Mouse (Mus musculus) gastrocnemius, postnatal 14 days (tissue): ENCODE data around the gene Rnf224. TPM values are rescaled to one million over a fixed set of nuclear protein-coding genes. Genes with fewer than 3 reads are reported as not detected.
A peak's percentile ranks its signal among the peaks of the same experiment; 100 is the strongest.

Source experiments
- DNase-seq: peaks from one replicate; pipeline ENCODE4 v3.0.0; 2021; ENCODE audit warnings: mixed read lengths
- intact Hi-C: fragments of 180-260 bp; cut with DNase I; formaldehyde crosslinking; loops from one replicate; pipeline ENCODE4 v1.15.1; 2025; ENCODE audit warnings: low total_unique reads
- long read RNA-seq, 2 experiments: library from polyadenylated mRNA; stranded (forward); transcript quantifications; one replicate each; pipeline ENCODE4 v2.0.0; 2021
- total RNA-seq, 2 experiments: library from RNA; stranded (reverse); gene quantifications; 2 replicates each; pipeline ENCODE4 v1.2.3; 2021

Gene Rnf224
- total RNA-seq = not detected
- long read RNA-seq, experiment 1 = 0 reads
- long read RNA-seq, experiment 2 = 0 reads

DNA sequence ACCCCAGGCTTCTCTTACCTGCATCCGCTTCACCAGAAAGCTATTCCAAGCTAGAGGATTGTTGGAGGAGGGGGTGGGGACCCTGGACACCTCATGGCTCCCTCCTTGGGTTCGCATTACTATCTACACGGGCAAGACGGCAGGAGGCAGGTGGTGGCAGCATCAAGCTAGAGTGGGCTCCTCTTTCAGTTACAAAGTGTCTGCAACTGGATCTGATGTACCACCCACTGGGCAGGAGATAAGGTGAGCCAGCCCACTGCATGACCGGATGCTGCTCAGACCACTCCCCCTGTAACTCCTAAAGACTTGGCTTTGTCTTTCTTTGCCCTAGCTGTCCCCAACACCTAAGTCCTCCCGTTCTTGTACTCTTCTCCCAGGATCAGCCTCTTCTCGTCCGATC lies at the start of gene Rnf224:
Gene Rnf224 (minus strand): TSS at position 174 of the 400 bp plus-strand sequence.
- intact Hi-C loops = no loop called here
- no peak for DNase-seq

DNA sequence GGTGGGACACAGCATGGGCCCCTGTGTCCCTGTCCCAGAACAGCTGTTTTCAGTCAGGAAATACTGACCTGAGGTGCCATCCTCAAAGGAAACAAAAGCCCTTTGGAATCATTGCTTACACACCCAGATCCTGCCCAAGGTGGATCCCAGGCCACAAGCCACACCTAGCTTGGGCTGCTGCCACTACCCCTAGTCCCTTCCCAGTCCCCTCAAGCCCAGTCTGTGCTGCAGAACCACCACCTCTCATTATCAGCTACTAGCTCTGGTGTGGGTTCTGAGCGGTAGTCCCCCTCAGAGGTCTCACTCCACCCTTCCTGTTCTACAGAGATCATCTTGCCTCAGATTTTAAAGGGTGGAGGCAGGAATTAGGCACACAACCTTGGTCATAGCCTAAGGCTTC lies 49.7 kb upstream of the Rnf224 start:
- DNase-seq = no peak
- intact Hi-C loops = no loop called here

DNA sequence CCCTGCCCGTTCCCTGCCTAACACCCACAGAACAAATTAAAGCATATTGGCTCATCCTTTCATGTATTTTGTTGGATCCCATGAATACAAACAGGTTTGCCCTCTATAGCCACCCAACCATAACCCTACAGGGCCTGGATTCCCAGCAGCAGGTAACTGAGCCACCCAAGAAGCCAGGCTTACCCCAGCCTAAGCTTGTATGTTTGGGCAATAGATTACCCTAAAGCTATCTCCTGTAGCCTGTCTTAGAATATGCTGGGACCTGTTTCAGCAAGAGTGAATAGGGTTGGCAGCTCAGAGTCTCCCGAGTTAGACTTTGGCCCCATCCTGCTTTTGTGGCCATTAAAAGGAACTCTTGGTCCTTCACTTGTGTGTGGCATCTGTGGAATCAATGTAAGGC lies 49.0 kb upstream of the Rnf224 start:
- no peak for DNase-seq
- intact Hi-C loops = no loop called here

DNA sequence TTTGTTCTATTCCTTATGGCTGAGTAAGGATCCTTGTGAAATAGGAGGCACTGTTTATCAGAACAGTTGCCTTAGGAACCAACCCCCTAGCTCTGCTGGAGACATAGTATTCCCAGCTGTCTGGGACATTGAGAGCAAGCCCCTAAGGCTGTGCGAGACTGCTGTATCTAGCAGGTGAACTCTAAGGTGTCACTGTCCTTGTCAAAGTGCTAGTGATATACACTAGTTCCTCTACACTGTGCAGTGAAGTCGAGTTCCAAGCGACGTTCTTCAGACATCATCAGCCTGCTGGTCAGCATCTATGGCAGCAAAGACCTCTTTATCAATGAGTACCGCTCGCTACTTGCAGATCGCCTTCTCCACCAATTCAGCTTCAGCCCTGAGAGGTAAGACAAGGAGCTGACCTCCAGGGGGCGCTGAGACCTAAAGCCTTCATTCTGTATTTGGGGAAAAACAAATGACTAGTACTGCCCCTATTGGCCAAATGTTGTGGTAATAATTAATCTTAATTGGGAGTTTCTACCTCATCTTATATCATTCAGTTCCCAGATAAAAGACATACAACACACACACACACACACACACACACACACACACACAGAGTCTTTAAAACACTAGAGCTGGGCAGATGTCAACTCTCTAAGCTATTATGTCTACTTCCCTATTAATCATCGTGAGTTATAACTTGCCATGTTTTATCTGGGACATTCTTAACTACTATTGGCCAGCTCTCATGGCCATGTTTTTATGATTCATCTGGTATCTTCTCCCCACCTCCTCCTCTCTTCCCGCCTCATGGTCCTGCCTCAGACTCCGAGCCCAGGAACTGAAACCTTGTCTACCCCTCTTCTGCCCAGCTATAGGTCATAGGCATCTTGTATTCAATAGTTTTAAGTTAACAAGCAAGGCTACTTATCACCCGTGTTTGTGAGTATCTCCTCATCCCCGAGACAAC lies 42.6 kb upstream of the Rnf224 start:
- intact Hi-C loops = no loop called here
- peak; percentile 74 for DNase-seq

DNA sequence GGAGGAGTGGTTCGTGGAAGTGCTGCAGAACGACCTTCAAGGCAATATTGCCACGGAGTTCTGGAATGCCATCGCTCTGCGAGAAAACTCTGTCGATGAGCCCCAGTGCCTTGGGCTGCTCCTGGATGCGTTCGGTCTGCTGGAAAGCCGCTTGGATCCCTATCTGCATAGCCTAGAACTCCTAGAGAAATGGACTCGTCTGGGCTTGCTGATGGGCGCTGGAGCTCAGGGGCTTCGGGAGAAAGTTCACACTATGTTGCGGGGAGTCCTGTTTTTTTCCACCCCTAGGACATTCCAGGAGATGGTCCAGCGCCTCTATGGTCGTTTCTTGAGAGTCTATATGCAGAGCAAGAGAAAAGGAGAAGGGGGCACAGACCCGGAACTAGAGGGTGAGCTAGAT lies 36.4 kb upstream of the Rnf224 start:
- DNase-seq = no peak
- intact Hi-C loops = no loop called here

DNA sequence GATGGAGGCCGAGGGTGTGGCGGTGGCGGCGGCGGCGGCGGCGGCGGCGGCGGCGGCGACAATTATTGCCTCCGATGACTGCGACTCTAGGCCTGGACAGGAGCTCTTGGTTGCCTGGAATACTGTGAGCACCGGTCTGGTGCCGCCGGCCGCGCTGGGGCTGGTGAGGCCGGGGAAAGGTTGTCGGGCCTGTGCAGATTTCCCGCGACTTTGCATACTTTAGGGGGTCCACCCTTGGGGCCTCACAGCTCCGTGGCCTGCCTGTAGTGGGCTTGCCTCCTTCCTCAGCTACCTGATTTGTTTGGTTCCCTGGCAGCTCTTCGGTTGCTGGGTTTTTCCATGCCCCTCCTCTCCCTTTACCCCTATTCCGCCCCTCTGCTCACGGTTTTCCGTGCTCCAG lies 35.9 kb upstream of the Rnf224 start:
- intact Hi-C loops = no loop called here
- DNase-seq = no peak

DNA sequence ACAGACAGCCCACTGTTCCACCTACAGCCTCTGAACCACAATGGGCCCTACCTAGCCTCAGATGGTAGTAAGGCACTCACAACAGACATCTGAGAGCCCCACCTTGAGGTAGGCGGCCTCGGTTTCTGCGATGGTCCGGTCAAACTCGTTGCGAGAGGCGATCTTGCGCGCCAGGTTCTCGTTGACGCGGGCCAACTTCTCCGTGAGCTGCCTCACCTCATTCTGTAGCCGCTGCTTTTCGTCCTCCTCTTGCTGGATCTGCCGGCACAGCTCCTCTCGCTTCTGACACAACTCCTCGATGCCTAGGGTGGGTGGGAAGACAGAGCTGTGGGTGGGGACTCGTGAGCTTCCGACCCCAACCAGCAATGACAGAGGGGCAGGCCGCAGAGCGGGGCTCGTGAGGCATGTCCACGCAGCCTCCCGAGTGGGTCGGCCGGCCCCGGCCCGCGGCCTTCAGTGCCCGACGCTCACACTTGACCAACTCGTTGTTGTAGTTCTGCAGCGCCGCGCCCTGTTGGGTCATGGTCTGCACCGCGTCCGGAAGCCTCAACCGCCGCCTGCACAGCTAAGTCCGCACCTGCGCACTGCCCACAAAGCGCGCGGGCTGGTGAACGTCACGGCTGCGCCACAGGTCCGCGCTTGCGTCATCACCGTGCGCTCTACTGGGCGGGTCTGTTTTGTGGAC lies 35.4 kb upstream of the Rnf224 start, which contains the start of the genes Ssna1 and Anapc2:
Gene Ssna1 (minus strand): TSS at position 612 of the 685 bp plus-strand sequence.
Gene Anapc2 (plus strand): TSS at position 652 of the 685 bp plus-strand sequence.
- intact Hi-C loops = no loop called here

DNA sequence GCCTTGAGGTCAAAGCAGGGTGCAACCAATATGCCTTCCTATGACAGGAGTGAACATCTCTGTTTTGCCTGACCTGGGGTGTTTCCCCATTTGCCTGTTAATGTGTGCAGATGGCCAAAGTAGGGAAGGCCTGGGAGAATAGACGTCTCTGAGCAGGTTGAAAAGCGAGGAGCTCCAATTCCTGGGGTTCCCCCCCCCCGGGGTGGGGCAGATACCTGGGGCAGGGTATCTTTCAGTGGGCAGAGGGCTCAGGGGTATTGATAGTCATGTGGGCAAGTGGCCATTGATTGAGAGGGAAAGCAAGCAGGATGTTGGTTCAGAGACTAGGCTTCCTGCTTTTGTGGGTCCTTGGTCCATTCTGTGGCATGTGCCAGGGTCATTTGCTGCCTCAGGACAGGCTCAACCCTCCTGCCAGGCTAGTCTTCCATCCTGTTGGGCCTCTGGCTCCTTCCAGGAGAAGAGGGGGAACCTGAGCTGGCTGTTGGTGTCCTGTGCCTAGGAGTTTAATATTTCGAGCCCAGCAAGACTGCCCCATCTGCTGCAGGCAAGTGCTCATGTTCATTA lies 31.2 kb upstream of the Rnf224 start:
- no peak for DNase-seq
- intact Hi-C loops = no loop called here

More for the DNA sequence above, 35.4 kb upstream of the Rnf224 start, which contains the start of the genes Ssna1 and Anapc2:
- peak; percentile 97 for DNase-seq

DNA sequence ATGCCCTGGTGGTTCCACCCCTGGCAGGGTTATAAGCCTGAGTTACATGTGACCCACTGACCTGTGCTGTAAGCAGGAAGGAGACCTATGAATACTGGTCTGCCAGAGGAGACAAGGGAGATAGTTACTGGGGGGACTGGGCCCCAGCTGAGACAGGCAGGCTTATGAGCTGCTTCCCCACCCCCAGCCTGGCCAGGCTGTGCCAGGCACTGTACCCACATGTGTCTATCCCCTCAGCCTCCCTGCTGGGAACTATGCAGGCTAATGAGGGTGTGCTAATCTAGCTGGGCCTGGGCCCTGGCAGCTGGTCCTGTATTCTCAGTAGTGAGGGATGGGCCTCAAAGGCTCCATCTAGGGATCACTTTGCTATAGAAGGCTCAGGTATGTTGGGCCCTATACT lies 30.7 kb upstream of the Rnf224 start:
- DNase-seq = no peak
- intact Hi-C loops = no loop called here

DNA sequence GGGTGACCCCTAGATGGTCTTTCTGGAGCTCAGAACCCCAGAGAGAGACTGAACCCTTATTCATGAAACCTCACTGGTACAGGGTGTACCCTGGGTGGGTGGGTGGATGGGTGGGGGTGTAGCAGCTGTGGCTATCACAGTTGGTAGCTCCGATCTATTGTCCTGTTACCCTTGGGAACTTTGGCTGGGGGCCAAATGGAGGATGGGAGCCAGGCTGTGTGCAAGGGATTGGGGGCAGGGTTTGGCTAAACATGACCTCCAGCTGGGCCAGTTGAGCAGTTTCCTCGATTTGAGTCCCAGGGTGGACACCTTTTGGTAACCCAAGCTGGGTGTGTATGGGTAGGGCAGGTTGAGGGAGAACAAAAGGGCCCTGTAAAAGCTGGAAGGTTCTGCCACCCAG lies 30.1 kb upstream of the Rnf224 start:
- DNase-seq = no peak
- intact Hi-C loops = no loop called here

DNA sequence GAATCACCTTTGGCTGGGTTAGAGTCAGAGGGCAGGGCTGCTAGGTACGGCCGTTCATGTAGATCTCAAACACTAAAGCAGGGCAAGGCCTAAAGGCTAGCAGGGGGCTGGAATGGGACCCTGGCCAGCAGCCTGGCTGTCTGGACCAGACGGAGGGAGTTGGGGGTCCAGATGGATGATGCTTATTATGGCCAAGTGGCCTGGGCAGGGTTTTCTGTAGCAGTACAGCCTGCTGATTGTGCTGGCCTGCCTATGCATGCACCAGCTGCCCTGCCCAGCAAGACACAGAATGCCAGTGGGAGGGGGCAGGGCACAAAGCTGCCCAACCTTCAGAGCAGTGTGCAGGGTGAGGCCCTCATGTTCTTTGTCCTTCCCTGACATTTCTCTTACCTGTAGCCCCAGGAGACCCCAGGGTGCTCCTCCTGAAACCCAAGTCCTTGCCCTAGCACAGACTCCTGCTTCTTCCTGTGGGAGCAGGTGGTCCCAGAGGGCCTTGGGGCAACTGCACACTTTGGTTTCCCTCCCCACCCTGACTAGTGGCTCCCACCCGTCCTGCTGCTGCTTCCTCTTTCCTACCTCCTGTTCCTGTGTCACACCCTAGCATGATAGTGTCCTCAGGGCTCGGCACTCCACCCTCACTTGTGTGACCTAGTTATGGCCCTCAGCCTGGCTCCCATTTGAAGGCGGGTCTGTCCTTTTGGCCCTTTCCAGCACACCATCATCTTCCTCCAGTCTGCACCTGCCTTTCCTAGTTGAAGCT lies 29.5 kb upstream of the Rnf224 start:
- DNase-seq = no peak
- intact Hi-C loops = no loop called here

DNA sequence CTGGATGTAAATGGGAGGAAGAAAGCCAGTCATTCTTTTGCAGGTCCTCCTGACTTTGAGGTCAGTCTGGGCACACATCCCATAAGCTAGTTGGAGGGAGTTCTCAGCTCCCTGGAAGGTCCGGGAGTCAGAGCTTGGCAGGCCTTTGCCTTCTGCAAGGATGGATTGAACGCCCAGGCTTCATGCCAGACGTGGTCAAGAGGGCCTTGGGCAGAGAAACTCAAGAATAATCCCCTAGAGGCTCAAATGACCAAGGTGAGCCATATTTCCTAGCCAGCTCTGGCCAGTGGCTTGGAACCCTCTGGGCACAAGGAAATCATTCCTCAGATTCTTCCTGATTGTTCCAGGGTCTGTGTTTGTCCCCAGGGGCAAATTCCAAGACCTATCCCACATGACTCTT lies 28.3 kb upstream of the Rnf224 start:
- intact Hi-C loops = no loop called here
- DNase-seq = no peak

DNA sequence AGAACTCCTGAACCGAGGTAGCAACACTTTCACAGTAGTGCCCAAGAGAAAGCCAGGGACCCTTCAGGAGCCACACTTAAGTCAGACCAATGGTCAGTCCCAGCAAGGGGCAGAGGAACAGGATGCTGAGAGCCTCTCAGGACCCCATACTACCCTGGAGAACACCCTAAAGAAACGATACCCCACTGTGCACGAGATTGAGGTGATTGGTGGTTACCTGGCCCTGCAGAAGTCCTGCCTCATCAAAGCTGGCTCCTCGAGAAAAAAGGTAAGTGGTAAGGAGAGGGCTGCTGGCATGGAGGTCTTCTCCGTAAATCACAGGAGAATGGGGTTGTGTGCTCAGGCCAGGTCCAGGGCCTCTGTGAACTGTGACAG lies 27.7 kb upstream of the Rnf224 start:
- intact Hi-C loops = no loop called here
- DNase-seq = no peak

DNA sequence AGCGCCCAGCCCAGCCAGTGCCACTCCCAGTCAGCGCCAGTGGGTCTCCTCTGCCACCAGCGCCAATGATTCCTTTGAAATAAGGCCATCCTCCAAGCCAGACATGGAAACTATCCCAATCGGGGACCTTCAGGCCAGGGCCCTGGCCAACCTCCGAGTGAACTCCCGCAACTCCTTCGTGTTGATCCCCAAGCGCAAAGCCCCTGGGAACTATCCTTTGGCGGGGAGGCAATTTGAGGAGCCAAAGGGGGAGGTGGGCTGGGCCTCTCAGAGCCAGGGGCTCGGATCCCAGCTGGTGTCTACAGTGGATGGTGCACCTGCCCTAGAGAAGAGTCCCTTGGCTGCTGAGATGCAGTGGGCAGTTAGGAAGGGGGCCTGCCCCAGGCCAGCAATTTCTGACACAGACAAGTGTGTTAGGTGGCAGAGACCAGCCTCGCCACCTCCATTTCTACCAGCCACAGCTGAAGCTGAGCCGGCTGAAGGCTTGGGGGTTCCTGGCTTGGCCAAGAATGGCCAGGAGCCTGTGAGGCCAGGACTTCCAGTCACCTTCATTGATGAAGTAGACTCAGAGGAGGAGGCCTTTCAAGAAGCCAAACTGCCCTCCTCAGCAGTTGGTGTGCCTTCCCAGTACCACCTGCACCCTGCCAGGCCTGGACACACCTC lies 27.2 kb upstream of the Rnf224 start:
- intact Hi-C loops = no loop called here
- no peak for DNase-seq

DNA sequence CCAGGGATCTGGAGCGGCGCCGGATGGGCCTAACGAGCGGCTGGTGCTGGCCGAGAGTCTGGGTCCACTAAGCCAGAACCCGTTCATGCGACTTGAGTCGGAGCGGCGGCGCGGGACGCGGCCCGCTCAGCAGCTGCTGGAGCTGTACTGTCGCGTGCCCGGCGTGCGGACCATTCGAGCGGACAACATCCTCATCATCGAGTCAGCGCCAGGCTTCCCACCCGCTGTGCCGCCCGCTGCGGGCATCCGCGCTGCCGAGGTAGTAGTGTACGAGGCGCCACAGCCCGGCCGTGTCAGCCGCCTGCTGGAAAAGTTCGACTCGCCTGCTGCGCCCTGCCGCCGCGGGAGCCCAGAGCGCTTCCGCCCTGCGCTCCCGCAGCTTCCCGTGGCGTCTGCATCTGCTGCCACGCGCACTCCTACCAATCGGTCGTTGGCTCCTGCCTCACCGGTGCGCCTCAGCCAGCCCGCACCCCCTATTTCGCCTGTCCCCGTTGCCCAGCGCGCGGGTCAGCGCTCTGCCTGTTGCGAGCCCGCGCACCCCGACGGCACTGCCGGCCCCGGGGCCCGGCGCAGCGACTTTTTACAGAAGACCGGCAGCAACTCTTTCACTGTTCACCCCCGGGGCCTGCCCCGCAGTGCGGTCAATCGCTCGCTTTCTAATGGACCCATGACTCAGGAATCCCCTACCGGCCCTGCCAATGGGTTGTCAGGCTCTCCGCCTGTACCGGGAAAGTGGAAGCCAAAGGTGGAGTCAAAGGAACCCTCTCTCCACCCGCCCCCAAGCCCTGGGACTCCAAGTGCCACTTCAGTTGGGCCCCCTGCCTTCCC lies 26.4 kb upstream of the Rnf224 start:
- DNase-seq = peak; percentile 37

DNA sequence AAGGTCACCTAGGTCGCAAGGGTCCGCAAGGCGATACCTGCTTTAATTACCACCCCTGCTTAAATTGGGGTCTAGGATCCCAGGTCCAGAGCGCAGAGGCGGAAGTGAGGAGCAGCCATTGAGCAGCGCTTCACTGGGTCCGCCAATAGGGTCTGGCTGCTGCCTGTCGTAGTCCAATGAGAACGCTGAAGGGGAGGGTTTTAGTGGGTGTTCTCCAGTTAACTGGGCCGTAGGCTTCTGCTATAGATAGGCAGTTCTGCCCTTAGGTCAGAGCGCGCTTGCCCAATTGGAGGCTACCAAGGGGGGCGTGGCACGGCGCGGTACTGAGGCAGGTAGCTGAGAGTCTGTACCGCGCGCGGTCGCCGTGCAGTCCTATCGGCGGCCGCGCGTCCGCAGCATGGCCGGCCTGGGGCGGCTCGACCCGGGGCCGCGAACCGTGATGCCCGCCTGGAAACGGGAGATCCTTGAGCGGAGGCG lies 25.7 kb upstream of the Rnf224 start, which contains the start of gene Tprn:
Gene Tprn (plus strand): TSS at position 328 of the 477 bp plus-strand sequence.
- intact Hi-C loops = no loop called here
- DNase-seq = peak; percentile 93

More for the DNA sequence above, 26.4 kb upstream of the Rnf224 start:
- intact Hi-C loops = no loop called here

DNA sequence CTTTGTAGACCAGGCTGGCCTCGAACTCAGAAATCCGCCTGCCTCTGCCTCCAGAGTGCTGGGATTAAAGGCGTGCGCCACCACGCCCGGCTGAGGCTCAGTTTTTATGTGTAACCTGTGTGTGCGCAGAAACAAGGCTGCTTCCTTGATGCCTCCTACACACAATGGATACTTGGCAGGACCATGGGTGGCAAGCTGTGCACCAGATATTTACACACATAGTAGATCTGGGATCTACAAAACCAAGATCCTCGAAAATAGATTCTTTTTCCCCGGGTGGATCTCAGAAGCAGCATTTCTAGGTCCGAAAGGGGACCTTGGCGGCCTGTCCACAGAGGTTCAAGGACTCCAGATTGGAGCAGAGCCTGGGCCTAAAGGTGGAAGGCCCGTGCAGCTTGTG lies 25.3 kb upstream of the Rnf224 start:
- no peak for DNase-seq
- intact Hi-C loops = no loop called here

DNA sequence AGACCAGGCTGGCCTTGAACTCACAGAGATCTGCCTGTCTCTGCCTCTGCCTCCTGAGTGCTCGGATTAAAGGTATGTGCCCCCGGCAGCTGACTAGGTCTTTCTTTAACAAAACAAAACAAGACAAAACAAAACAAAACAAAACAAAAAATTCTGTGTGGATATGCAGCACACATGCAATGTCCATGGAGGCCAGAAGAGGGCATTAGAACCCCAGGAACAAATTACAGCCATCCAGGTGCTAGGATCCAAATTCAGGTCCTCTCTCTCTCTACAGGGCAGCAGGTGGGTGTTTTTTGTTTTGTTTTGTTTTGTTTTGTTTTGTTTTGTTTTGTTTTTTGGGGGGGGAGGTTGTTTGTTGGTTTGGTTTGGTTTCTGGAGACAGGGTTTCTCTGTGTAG lies 22.3 kb upstream of the Rnf224 start:
- no peak for DNase-seq
- intact Hi-C loops = no loop called here
